Mouse (Mus musculus) lung, postnatal 10 days (tissue): ENCODE results near the gene Smim12.

ENCODE experiments used
- DNase-seq: peaks from one replicate; pipeline ENCODE4 v3.0.0; 2021

The Smim12 gene

DNA sequence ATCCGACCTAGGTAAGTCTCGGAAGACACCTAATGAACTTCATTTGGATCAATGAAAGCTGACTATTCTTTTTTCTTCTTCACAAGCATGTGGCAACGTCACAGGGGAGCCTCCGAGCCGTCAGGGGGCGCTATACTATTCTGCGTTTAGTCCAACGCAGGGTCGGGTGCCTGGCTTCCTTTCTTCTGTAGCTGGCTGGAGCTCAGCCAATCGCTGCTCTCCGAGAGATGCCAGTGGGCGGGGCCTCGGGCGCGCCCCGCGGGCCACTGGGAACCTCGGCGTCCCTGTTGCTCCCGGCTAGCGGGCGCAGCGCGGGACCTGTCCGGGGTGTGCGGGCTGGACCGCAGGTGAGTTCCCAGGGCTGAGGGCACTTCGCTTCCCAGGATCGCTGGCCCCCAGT, at the start of gene Smim12:
Gene Smim12 (plus strand): TSS at position 233 of the 400 bp plus-strand sequence.
- peak; percentile 99 for DNase-seq

DNA sequence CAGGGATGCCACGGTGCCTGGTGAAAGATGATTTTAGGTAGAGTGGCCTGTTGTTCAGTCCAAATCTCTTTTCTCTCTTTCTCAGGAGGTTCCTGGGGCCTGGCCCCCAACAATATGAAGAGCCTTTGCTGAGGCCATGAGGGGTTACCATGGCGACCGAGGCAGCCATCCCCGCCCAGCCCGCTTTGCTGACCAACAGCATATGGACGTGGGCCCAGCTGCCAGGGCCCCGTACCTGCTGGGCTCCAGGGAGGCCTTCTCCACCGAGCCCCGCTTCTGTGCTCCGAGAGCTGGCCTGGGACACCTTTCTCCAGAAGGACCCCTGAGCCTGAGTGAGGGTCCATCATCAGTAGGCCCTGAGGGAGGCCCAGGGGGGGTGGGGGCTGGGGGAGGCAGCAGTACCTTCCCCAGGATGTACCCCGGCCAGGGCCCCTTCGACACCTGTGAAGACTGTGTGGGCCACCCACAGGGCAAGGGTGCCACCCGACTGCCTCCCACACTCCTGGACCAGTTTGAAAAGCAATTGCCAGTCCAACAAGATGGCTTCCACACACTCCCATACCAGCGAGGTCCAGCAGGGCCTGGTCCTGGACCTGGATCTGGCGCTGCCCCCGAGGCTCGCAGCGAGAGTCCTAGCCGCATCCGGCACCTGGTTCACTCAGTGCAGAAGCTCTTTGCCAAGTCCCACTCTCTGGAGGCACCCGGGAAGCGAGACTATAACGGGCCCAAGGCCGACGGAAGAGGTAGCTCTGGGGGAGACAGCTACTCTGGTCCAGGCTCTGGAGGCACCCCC, 48.9 kb upstream of the Smim12 start:
- no peak for DNase-seq

DNA sequence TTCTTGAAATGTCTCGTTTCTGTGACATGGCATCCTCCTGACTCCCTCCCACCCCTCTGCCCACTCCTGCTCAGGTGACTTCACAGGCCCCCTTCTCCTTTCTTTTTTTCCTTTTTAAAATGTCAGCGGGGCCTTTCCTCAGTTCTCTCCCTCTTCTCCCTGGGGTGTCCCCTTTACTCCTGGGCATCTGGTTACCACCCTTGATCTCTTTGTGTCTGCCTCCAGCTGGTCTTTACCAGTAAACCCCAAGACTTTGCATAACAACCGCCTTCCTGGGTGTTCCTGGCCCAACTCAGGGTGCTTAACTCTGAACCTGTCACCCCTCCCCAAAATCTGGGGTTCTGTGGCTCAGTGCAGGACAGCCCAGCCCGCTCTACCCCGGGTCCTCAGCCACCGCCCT, 45.0 kb upstream of the Smim12 start:
- no peak for DNase-seq

DNA sequence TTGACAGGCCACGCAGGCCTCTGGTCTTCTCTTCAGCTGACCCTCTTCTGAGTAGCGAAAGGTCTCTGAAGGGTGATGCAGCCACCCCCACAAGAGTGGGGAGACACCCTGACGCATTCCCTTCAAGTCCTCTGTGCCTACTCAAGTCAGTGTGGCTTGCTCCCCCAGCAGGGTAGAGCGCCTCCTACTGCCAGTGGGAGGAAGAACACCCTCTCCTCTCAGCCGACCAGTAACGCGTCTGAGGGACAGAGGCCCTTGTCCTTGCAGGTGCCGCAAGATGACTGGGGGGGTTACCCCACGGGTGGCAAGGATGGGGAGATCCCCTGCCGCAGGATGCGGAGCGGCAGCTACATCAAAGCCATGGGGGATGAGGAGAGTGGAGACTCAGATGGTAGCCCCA, 44.2 kb upstream of the Smim12 start:
- DNase-seq, result no peak

DNA sequence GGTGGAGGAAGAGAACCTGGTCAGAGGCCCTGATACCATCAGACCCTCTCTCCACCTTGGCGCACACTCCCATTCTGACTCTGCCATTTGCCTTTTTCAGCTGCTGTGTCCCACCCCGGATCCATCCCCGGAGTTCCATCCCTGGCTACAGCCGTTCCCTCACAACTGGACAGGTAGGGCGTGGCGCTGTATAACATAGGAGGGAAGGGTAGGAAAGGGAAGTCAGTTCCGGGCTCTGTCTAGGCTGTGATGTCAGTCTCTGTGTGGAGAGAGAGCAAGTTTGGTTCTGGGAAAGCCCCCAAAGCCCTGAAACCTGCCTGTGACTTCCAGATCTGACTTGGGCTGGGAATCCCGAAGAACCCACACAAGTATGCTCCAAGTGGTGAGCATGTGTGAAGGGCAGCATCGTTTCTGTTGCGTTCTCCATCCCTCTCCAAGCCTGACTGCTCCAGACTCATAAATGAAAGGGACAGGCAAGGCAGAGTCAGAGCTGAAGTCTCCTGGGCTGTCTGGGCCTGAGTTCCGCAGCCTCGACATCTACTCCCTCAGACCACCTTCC, 43.3 kb upstream of the Smim12 start:
- DNase-seq, result no peak

DNA sequence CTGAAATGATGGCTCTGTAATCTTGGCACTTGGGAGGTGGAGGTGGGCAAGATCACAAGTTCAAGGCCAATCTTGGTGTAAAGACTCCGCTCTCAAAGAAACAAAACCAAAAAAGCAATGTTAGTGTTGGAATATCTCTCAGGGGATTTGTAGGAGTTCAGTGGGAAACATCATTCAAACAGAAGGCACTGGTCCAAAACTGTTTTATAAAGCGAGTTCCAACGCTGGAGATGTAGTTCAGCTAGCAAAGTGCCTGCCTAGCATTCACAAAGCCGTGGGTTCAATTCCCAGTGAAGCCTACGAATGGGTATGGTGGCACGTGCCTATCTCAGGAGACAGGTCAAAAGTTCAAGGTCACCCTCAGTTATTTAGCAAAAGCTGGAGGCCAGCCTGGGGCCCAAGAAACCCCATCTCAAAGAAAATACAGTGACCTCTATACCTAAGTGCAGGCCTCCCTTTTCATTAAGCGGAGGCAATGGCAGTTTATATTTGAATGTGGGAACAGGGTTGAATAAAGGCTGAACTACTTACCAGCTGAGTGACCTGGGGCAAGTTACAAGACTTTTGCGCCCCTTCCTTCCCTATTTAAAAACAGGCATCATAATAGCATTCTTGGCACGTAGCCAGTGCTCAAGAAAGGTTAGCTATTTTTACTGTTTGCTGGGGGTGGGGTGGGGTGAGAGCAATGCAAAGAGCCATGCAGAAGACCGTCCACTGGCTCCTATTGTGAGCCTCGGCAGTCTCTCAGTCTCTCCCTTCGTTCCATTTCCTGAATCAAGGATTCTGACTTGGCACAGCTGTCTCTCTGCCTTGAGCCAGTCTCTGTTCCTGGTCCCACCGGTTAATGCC, 42.6 kb upstream of the Smim12 start:
- no peak for DNase-seq

DNA sequence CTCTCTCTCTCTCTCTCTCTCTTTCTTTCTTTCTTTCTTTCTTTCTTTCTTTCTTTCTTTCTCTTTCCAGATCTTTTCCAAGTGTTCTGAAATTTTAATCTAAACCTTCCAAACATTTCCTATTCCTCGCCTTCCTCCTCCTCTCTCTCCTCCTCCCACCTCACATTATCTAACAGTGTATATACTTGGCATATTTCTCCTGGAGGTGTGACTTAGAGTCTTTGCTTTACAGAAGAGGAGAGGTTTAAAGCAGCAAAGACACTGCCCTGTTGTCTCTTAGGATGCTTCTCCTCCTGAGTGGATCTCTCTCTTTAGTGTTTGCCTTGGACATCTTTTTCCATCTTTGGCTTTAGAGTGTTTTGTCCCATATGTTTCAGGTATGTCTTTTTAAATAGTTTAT, 40.5 kb upstream of the Smim12 start:
- no peak for DNase-seq

DNA sequence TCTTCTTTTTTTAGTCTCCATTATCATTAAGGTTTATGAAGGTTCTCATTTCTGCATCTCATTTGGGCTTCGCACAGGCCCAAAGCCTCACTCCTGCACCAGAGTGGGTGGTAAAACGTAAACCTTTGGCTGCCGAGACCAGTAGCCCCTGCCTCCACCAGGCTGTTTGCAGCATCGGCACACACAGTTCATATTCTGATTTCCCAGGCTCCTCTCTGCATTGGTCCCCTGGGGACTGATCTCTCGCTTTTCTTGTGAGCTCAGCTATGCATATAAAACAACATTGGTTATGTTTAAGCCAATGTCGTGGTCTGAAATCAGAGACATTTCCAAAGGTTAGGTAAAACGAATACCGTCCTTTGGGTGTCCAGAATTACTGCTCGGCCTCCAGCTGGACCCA, 32.3 kb upstream of the Smim12 start:
- DNase-seq, result no peak

DNA sequence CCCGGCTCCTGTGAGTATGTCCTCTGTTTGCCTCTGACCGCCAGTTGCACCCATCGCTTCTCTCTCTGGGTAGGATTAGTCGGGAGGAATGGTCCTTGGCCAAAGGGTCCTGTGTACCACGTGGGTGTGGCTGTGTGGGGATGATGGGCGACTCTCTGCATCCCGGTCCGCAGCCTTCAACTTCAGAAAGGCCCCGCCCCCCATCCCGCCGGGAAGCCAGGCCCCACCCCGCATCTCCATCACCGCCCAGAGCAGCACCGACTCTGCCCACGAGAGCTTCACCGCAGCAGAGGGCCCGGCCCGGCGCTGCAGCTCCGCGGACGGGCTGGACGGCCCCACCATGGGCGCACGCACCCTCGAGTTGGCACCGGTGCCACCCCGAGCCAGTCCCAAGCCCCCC, 29.1 kb upstream of the Smim12 start:
- DNase-seq, result no peak

DNA sequence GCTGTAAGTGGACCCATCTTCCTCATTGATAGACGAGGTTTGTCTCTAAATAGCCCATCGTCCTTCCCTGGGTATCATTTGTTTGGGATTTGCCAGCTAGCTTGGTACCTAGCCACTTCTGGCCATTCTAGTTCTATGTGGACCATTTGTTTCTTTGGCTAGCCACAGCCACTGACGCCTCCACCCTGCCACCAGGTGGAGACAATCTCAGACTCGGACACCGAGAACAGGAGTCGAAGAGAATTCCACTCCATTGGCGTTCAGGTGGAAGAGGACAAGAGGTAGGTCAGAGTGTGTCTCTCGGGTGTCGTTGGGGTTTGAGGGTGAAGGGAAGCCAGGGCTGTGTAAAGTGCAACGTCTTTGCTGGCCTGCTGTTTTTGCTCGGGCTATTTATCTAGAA, 28.5 kb upstream of the Smim12 start:
- DNase-seq, result no peak

DNA sequence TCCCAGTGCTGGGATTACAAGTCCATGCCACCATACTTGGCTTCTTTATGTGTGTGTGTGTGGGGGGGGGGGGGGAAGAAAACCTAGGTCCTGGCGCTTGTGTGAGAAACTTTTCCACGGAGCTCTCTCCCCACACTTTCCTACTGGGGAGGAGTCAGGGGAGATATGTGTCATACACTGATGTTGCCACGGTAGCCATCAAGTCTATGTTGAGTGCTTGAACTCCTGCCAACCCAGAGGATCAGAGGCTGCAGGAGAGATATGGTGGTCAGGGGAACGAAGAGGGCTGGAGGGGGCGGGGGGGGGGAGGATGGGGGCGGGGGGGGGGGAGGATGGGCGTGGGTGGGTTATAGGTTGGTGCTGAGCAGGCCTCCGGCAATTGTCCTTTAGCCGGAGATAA, 27.8 kb upstream of the Smim12 start:
- DNase-seq, result no peak

DNA sequence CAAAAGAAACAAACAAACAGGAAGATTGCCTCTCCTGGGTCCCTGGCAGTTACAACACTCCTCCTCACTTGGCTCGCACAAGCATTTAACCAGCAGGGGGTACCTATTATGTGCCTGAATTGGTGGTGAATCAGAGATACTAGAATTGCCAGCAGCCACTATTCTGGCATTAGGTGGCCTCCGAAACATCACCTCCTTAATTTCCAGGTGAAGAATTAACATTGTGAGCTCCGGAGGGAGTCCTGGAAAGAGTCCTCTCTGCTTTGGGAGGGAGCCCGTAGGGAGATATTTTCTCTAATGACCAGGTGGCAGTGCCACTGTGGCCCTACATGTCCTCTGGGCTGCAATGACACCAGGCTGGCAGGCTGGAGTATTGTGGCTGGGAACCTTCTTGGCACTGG, 27.3 kb upstream of the Smim12 start:
- no peak for DNase-seq

DNA sequence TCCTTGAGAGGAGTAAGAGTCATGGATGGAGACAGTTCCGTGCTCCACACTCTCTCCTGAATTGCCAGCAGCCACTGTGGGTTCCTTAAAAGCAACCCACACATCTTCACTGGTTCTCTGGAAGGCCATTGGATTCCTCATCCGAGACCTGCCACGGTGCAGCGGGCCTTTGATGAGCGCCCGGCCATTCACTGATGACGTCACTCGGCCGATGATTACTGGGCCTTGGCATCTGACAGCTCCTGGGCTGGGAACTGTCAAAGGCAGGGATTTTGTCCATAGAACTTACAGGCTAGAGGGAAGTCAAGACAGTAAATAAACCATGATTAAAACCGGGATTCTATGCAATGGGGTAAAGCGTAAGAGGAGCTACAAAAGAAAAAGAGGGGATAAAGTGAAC, 26.5 kb upstream of the Smim12 start:
- no peak for DNase-seq

DNA sequence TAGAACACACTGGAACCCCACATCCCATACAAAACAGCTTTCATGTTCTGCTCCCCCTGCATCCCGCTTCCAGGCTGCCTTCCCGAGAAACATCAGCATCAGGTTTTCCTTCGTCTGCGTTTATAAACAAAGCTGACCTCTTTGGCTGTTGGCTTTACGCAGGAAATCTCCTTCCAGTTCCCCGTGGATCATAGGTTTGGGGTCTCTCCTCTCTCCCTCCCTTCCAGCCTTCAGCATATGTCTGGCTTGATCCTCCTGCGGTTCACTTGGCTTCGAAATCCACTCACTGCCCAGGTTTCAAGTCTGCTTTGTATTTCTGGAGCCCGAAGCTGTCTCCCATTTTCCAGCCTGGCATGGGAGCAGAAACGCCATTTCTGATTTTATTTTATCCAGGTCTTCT, 20.3 kb upstream of the Smim12 start:
- DNase-seq, result no peak

DNA sequence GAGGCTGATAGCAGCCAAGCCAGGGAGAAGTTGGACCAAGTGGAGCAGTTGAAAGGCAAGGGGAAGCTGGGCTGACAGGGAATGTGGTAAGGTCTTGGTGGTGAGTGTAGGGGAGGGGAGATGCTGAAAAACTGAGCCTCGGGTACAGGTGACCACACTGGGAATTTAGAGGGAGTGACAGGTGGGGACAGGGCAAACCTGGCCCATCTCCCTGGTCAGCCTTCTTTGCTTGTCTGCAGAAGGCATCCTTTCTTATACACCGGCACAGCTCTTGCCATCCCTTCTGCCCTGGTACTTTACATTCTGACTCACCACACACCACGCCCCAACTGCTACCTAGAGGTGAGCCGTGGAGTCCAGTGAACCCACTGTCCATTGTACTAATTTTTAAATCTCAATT, 19.8 kb upstream of the Smim12 start:
- no peak for DNase-seq

DNA sequence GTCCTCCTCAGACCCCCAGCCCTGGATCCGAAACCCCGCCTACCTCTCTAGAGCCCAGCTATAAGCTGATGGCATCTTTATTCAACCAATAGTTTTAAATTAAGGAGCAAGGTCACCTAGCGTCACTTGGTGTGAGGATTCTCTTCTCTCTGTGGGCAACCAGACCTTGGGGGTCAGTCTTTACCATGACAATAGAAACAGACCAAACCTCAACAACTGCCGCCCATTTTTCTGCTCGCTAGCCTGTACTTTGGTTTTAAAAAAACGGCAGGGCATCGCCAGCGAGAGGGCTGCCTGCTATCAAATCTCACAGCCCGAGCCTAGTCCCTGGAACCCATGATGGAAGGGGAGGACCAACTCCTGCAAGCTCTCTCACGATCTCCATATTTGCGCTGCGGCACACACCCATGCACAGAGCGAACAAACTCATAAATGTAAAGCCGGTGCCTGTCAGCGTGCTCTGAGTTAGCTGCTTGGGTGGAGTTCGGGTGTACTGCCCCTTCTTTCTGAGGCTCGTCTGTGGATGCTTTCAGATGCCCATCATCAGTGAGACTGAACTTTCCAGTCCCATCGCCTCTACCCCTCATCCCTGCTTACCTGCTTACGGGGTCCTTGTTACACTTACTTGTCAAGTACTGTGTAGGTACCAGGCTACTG, 19.0 kb upstream of the Smim12 start:
- no peak for DNase-seq

DNA sequence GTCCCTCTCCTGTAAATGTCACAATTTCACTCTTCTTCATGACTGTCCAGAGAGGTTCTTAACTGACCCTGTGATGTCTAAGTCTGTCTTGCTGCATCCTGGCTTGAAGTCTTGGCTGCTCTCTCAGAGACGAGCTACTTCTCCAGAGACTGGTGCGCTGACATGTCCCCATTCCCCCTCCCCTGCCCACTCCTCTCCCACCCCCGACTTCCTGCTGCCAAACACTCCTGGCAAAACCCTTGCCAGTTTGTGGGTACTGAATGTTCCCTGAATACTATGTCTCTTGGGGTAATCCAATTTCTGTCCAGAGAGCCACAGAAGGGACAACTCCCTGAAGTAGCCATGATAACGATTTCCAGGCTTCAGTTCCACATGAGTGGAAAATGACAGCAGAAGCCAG, 17.5 kb upstream of the Smim12 start:
- no peak for DNase-seq

DNA sequence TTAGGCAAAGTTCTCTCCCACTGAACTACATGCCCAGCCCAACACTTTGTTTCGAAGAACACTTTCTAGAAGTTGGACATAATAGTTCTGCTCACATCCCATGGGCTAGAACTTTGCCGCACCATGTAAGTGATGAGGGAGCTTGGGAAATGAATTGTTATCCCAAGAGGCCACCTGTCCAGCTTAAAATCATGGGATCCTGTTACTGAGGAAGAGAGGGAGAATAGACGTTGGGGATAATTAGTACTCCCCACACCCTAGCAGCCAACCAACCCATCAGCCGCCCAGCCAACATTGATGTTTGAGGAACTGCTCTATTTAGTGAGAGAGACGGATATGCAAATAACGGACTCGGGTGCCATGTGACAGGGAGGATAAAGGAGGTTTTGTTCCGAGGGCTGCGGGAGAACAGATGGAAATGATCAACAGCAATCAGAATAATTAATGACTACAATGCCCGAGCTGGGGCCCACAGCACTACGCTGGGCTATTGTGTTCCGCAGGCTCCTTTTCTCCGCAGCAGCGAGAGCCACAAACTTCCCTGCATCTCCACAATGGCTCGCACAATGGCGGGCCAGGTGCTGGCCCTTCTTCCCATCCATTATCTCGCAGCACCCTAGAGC, 16.4 kb upstream of the Smim12 start:
- no peak for DNase-seq

DNA sequence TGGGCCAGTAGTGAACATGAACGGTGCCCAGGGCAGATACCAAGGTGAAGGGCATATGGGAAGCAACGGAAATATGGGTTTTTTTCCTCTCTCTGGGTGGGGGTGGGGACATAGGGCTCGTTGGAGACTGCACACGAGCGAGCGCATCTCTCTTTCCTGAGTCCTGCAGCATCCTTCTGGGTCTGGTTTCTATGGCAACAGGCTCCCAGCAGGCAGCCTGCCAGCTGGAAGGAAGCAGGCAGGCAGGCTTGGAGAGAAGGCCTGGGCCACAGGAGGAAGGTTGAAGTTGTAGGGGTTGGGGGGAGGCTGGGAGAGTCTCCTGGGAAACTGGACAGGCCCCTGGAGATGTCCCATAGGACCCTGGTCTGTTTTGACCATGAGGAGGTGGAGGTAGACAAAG, 11.6 kb upstream of the Smim12 start:
- no peak for DNase-seq

DNA sequence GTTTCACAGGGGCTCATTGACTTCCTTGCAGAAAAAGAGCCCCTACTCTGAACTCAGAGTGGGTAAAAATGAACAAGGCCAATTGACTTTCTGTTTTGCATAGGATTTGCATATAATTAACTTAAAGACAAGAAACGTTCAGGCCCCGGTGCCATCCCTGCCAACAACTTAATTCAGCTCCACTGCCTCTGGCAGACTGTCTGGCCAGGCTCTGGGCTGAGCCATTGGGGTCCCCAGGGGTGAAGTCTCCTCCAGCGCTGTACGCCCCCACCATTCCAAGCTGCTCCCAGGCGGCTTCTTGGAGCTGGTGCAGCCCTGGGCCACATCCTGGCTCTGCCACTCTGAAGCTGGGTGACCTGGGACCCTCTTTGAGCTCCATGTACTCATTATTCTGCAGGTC, 11.0 kb upstream of the Smim12 start:
- DNase-seq, result no peak

DNA sequence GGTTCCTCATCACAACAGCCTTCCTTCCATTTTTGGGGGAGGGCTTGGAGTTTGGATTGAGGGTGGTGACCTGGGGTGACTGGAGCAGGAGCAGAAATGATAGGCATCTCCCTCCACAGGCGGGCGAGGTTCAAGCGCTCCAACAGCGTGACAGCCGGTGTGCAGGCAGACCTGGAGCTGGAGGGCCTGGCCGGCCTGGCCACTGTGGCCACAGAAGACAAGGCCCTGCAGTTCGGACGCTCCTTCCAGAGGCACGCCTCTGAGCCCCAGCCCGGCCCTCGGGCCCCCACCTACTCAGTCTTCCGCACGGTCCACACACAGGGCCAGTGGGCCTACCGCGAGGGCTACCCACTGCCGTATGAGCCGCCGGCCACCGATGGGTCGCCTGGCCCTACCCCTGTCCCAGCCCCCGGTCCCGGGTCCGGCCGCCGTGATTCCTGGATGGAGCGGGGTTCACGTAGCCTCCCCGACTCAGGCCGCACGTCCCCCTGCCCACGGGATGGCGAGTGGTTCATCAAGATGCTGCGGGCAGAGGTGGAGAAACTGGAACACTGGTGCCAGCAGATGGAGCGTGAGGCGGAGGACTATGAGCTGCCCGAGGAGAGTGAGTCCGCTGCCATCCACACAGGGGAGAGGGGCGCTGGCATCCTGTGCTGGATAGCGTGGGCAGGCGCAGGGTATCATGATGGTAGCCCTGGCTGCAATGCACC, 10.0 kb upstream of the Smim12 start:
- no peak for DNase-seq

DNA sequence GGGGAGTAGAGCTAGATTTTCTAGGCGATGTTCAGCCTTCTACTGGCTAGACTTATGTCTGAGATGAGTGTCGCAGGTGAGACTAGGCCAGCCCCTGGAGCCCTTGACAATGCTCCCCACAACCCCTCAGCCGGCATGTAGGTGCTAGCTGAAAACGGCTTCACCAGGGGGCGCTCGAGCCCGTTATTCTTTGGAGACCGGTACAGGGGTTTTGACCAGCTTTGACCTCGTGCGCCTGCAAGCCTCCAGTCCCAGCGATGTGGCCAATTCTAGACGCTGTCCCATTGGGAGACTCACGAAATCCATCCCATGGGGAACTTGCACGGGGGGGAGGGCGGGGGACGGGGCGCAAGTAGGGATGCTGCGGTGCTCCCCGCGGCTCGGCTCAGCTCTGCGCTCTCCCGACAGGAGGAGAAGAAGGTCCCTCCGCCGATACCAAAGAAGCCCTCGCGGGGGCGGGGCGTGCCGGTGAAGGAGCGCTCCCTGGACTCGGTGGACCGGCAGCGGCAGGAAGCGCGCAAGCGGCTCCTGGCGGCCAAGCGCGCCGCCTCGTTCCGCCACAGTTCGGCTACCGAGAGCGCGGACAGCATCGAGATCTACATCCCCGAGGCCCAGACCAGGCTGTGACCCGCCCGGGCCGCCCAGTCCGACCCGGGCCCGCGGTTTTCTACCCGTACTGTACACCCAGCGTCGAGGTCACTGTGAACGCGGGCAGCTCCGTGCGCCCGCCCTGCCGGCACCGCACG, 7.7 kb upstream of the Smim12 start:
- DNase-seq, result peak; percentile 90
